Mouse (Mus musculus) cerebellum, postnatal 14 days (tissue): ENCODE results near the gene Dusp5.
A peak's percentile ranks its signal among the peaks of the same experiment; 100 is the strongest.
"Not testable (repeated sequence)": the region's sequence is repeated elsewhere in the genome, so short reads cannot be mapped to it uniquely, and the experiment has no call there.

Experiments
- DNase-seq, 2 experiments: peaks; one replicate each; pipeline ENCODE4 v3.0.0; 2021; ENCODE audit warnings: mixed read lengths in 2 of 2

Gene Dusp5

DNA sequence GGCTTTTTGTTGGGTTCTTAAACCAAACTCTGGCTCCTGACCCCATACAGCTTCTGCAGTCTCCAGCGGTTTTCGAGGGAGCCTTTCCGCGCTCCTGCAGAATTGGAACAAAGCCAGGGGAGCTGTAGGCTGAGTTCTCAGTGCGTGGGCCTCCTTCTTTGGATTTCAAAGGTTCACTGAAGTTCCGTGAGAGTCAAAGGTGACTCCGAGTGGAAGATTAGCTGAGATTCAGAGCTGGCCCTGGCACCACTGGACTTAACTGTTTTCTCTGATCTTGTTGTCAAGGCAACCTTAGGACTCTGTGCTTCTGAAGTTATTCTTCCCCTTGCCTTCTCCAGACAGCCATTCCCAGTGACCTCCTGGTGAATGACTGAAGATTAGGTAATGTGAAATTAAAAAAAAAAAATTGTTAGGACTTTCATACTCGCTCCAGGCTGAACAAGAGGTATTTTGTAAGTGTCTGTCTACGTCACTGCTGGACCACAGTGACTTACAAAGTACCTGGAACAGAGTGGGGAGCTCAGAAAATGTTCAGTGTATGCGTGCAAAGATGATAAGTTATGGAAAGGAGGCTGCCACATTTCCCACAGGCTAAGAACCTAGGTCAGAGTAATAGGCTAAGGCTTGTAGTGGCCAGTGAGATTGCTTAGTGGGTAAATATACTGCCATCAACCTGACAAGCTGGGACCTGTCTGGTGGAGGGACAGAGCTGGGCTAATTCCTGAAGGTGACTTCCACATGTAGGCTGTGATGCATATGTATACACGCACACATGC is 48.3 kb downstream of the Dusp5 start:
- DNase-seq = no peak

DNA sequence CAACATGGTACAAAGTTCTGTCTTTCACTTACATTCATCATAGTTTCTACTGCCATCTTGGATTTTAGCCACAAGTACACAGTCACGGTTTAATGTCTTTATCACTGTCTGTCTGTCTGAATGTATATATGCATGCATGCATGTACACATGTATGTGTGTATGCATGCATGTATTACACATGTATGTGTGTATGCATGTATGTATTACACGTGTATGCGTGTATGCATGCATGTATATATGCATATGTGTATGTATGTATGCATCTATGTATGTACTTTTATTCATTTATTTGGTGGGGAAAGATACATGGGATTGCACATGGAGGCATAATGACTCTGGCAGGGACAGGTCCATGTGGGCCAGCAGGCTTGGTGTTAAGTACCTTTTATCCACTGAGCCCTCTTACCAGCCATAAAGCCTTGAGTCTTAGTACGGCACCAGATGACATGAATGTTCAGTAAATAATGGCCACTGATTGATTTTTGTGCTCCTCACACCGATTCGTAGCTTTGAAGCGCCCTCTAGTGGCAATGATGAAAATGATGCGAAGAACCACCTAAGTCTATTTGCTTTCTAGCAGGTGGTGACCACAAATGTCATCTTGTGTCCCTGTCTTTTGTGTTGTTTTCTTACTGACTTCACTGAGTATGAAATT is 49.8 kb downstream of the Dusp5 start:
- DNase-seq = peak; percentile 85 to 88

DNA sequence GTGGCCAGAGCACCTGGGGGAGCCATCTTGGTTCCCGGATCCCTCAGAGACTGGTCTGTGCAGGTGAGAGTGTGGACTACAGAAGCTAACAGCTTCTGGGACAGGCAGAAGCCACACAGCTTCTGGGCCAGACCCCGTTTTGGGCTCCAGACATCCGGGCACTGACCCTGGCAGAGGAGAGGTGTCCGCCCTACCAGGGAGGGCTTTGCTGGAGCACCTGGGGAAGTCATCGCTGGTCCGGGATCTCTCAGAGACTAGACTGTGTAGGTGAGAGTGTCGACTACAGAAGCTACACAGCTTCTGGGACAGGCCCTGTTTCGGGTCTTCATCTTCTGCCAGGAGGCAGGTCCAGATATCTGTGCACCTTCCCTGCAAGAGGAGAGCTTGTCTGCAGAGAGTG is 51.4 kb downstream of the Dusp5 start:
- DNase-seq = not testable (repeated sequence)

DNA sequence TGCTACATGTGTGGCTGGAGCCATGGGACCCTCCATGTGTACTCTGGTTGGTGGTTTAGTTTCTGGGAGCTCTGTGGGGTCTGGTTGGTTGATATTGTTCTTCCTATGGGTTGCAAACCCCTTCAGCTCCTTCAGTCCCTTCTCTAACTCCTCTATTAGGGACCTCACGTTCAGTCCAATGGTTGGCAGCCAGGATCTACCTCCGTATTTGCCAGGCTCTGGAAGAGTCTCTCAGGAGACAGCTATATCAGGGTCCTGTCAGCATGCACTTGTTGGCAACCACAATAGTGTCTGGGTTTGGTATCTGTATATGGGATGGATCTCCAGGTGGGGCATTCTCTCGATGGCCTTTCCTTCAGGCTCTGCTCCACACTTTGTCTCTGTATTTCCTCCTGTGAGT is 58.8 kb downstream of the Dusp5 start:
- not testable (repeated sequence) for DNase-seq

DNA sequence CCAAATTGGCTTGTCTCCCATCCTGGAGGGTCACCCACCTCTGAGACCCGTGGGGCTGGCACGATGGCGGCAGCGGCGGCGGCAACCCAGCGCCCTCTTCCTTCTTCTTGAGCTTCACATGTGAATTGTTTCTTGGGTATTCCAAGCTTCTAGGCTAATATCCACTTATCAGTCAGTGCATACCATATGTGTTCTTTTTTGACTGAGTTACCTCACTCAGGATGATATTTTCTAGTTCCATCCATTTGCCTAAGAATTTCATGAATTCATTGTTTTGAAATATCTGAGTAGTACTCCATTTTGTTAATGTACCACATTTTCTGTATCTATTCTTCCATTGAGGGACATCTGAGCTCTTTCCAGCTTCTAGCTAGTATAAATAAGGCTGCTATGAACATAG is 60.1 kb downstream of the Dusp5 start, which contains the start of gene Nutf2-ps1:
Nutf2-ps1 (minus strand) TSS at position 101 of the 400 bp plus-strand sequence.
- not testable (repeated sequence) for DNase-seq
